Mouse (Mus musculus): ENCODE data around the gene Evl.

DNA sequence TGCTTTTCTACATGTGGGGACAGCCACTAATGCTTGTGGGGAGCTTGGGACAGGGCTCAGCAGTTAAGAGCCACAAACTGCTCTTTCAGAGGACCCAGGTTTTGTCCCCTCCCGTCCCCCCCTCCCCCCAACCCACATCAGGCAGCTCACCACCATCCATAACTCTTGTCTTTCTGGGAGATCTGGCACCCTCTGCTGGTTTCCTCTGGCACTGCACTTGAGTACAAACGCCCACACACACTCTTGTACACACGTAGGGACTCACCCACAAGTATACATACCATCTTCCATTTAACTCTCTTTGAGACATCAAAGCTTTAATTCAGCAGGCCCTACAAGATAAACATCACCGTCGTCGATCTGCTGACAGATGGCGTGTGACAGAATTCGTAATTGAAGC, 25.3 kb upstream of the Evl start:
- TF ChIP-seq CHD2 (IDR thresholded peaks at IDR 0.05; ENCODE audit: low read depth, low read length) (no peak), MAFK (IDR thresholded peaks at IDR 0.05; ENCODE audit: insufficient read depth, low read depth, low read length) (no peak), ZNF384 (IDR thresholded peaks at IDR 0.05; ENCODE audit: low read depth, low read length) (no peak), ZC3H11A (IDR thresholded peaks at IDR 0.05; ENCODE audit: borderline replicate concordance, low read depth, low read length) (0 out of 2 replicates have a peak, but pooled peaks have one; percentile 1)
